Mouse (Mus musculus): ENCODE results near the gene Eps8. TPM values are rescaled to one million over a fixed set of nuclear protein-coding genes. Genes with fewer than 3 reads are reported as not detected.
"Not testable (repeated sequence)": the region's sequence is repeated elsewhere in the genome, so short reads cannot be mapped to it uniquely, and the experiment has no call there.

Eps8 gene
- polyA plus RNA-seq, 1 experiment, result 51.9 TPM

DNA sequence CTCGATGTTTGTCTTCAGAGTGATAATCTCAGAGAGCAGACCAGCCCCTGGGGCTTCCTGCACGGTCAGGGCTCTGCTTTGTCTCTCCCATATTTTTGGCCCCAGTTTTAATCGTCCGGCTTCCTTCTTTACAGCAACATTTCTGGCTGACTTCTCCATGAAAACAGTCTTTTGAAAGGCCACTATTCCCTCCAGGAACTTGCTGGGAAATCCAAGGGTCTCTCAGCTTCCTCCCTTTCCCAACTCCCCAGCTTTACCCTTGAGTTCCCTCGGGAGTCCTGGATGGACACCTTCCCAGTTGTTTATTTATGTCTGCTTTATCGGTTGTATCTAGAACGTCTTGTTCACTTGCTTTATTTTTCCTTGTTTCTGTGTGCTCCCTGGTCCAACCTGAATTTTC lies 197.5 kb downstream of the Eps8 start:
- H3K4me1 ChIP-seq (ENCODE audit: control insufficient read depth, insufficient read depth, low read length), result peaks cover 4% of the 10 kb centered on the region; the same call in 1 of the 2 replicates
- no peak overlapping the region for H3K4me3 ChIP-seq (ENCODE audit: insufficient read depth, low read depth, low read length)
- no peak for TF ChIP-seq CTCF (conservative IDR thresholded peaks at IDR 0.05; ENCODE audit: insufficient read depth, insufficient read length, low read depth, low read length)
- TF ChIP-seq POLR2A (IDR thresholded peaks at IDR 0.05; ENCODE audit: low read depth, low read length), result no peak
- H3K27me3 ChIP-seq (replicated peaks; ENCODE audit: control insufficient read depth, insufficient read depth, low read length), result no peaks in the 10 kb centered on the region
- no peak overlapping the region for H3K27ac ChIP-seq (ENCODE audit: insufficient read depth, low read depth, low read length)
- 34% methylated on average over 7 of the region's 7 CpGs for WGBS
- H3K36me3 ChIP-seq (ENCODE audit: control insufficient read depth, insufficient read depth, low read length), result no peaks in the 10 kb centered on the region
- no peak for DNase-seq

DNA sequence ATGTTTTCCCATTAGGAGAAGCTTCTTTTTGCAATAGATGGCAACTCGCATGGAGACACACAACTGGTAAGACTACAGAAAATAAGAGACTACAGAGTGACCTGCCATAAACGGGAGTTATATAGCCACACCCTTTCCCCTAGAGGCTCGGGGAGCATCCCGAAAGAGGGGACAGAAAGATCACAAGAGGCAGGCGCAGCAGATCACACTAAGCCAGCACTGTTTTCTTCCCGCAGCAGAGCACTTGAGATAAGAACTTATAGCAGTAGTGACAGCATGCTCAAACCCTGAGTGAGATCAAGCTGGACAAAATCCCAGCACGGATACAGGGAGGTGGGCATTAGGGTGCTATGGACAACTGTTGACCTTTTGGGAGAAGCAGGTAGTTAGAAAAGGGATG lies 198.6 kb downstream of the Eps8 start:
- WGBS, result 59% methylated on average over 7 of the region's 7 CpGs
- Histone ChIP-seq H3K4me3 (ENCODE audit: insufficient read depth, low read depth, low read length) (no peak overlapping the region), H3K4me1 (ENCODE audit: control insufficient read depth, insufficient read depth, low read length) (peaks cover 4% of the 10 kb centered on the region; the same call in 1 of the 2 replicates), H3K27ac (ENCODE audit: insufficient read depth, low read depth, low read length) (no peak overlapping the region), H3K36me3 (ENCODE audit: control insufficient read depth, insufficient read depth, low read length) (no peaks in the 10 kb centered on the region), H3K27me3 (replicated peaks; ENCODE audit: control insufficient read depth, insufficient read depth, low read length) (no peaks in the 10 kb centered on the region)
- TF ChIP-seq POLR2A (IDR thresholded peaks at IDR 0.05; ENCODE audit: low read depth, low read length), result no peak
- no peak for TF ChIP-seq CTCF (conservative IDR thresholded peaks at IDR 0.05; ENCODE audit: insufficient read depth, insufficient read length, low read depth, low read length)
- no peak for DNase-seq

DNA sequence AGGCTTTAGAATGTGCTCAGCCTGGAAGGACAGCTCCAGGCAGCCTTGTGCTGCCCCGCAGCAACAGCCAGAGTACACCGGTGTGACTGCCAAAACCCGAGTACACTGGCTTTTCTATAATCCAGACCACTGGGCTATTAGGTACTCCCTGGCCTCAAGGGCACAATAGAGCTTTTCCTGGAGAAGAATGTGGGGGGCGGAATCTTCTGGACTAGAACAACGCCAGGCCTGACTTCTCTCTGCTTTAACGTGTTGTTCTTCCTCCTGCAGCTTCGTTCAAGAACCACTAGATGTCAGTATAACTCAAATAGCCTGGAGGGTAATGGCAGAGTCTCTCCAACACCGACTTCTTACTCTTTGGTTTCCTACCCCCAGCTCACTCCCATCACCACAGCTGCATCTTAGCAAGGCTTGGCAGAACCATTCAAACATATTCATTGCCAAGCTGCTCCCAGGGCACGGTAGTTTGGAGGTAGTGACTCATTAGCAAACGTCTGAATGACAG lies 199.1 kb downstream of the Eps8 start:
- peak; percentile 62 for DNase-seq
- Histone ChIP-seq H3K4me1 (ENCODE audit: control insufficient read depth, insufficient read depth, low read length) (peaks cover 4% of the 10 kb centered on the region; the same call in 1 of the 2 replicates), H3K4me3 (ENCODE audit: insufficient read depth, low read depth, low read length) (no peak overlapping the region), H3K27ac (ENCODE audit: insufficient read depth, low read depth, low read length) (no peak overlapping the region), H3K27me3 (replicated peaks; ENCODE audit: control insufficient read depth, insufficient read depth, low read length) (no peaks in the 10 kb centered on the region), H3K36me3 (ENCODE audit: control insufficient read depth, insufficient read depth, low read length) (no peaks in the 10 kb centered on the region)
- TF ChIP-seq CTCF (conservative IDR thresholded peaks at IDR 0.05; ENCODE audit: insufficient read depth, insufficient read length, low read depth, low read length) (peak; percentile 68), POLR2A (IDR thresholded peaks at IDR 0.05; ENCODE audit: low read depth, low read length) (no peak)
- 12% methylated on average over 10 of the region's 10 CpGs for whole genome bisulfite sequencing

DNA sequence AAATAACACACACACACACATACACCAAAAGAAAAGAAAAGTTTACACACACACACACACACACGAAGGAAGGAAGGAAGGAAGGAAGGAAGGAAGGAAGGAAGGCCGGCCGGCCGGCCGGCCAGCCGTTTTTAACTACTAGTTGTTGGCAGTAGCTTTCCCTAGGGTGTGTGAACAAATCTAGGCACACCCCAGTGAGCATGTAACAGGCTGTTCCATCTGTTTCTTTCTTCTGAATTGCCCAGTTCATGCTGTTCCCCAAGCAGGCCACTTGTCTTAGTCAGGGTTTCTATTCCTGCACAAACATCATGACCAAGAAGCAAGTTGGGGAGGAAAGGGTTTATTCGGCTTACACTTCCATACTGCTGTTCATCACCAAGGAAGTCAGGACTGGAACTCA lies 208.6 kb downstream of the Eps8 start:
- not testable (repeated sequence) for H3K4me3 ChIP-seq (ENCODE audit: insufficient read depth, low read depth, low read length); H3K27me3 ChIP-seq (replicated peaks; ENCODE audit: control insufficient read depth, insufficient read depth, low read length); H3K36me3 ChIP-seq (ENCODE audit: control insufficient read depth, insufficient read depth, low read length); H3K4me1 ChIP-seq (ENCODE audit: control insufficient read depth, insufficient read depth, low read length); DNase-seq; H3K27ac ChIP-seq (ENCODE audit: insufficient read depth, low read depth, low read length)
- WGBS, result 78% methylated on average over 7 of the region's 7 CpGs

DNA sequence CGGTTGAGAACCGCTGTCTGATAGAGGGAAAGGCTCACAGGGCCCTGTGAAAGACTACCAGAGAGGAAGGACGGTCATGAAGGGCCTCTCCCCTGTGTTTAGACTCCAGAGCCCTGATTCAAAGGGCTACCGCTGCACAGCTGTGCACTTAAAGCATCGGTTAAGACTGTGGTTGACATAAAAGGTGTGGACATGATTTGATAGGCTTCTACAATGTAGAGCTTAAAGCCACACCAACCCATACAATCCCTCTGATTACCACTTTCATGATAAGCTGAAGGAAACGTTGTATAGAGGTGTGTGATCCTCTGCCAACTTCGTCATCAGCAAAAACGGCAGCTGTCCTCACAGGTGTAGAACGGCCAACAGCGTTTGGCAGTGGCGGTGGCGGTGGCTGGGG lies 211.6 kb downstream of the Eps8 start:
- H3K27ac ChIP-seq (ENCODE audit: insufficient read depth, low read depth, low read length), result no peak overlapping the region
- 89% methylated on average over 12 of the region's 12 CpGs for WGBS
- DNase-seq, result no peak
- TF ChIP-seq POLR2A (IDR thresholded peaks at IDR 0.05; ENCODE audit: low read depth, low read length), result no peak
- no peak for TF ChIP-seq CTCF (conservative IDR thresholded peaks at IDR 0.05; ENCODE audit: insufficient read depth, insufficient read length, low read depth, low read length)
- no peak overlapping the region for H3K4me3 ChIP-seq (ENCODE audit: insufficient read depth, low read depth, low read length)
- H3K27me3 ChIP-seq (replicated peaks; ENCODE audit: control insufficient read depth, insufficient read depth, low read length), result no peaks in the 10 kb centered on the region
- H3K36me3 ChIP-seq (ENCODE audit: control insufficient read depth, insufficient read depth, low read length), result no peaks in the 10 kb centered on the region
- no peaks in the 10 kb centered on the region for H3K4me1 ChIP-seq (ENCODE audit: control insufficient read depth, insufficient read depth, low read length)

DNA sequence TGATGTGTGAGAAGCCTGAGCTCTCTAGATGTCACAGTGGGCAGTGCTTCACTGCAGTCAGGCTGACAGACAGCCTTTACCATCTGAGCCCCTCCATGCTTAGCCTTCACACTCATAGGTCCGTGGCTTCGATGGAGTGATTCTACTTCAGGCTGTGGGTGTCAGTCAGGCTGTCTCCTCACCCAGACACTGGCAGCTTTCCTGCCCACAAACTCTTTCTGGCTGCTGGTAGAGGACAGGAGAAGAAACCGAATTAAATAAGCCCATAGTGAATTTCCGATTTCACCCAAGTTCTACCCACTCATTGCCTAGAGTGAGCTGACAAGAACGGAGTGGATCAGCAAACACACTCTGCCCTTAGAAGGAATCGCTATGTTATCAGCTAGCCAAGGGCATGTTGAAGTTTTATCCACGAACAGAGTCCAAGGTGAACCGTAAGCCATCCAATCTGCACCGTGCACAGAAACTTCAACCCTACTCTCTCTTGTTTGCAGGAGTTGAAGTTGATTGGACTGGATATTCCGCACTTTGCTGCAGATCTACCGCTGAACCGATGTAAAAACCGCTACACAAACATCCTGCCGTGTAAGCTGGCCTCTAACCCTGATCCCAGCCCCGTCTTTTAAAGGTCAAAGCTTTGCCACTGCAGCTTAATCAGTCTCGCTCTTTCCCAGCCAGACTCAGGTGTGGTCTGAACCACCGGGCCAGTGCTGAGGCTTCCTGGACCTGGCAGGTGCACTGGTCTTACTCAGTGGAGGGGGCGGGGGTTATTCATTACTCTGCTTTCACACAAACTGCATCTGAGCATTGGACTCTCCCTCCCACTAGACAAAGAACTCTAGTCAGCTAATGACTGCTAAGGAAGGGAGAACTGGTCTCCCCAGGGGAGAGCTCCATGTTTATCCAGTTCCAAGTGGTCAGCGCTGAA lies 213.9 kb downstream of the Eps8 start:
- no peak for DNase-seq
- 57% methylated on average over 19 of the region's 19 CpGs for WGBS
- Histone ChIP-seq H3K27ac (ENCODE audit: insufficient read depth, low read depth, low read length) (no peak overlapping the region), H3K27me3 (replicated peaks; ENCODE audit: control insufficient read depth, insufficient read depth, low read length) (no peaks in the 10 kb centered on the region), H3K4me1 (ENCODE audit: control insufficient read depth, insufficient read depth, low read length) (no peaks in the 10 kb centered on the region), H3K4me3 (ENCODE audit: insufficient read depth, low read depth, low read length) (no peak overlapping the region), H3K36me3 (ENCODE audit: control insufficient read depth, insufficient read depth, low read length) (no peaks in the 10 kb centered on the region)
- TF ChIP-seq CTCF (conservative IDR thresholded peaks at IDR 0.05; ENCODE audit: insufficient read depth, insufficient read length, low read depth, low read length), result no peak
- no peak for TF ChIP-seq POLR2A (IDR thresholded peaks at IDR 0.05; ENCODE audit: low read depth, low read length)

DNA sequence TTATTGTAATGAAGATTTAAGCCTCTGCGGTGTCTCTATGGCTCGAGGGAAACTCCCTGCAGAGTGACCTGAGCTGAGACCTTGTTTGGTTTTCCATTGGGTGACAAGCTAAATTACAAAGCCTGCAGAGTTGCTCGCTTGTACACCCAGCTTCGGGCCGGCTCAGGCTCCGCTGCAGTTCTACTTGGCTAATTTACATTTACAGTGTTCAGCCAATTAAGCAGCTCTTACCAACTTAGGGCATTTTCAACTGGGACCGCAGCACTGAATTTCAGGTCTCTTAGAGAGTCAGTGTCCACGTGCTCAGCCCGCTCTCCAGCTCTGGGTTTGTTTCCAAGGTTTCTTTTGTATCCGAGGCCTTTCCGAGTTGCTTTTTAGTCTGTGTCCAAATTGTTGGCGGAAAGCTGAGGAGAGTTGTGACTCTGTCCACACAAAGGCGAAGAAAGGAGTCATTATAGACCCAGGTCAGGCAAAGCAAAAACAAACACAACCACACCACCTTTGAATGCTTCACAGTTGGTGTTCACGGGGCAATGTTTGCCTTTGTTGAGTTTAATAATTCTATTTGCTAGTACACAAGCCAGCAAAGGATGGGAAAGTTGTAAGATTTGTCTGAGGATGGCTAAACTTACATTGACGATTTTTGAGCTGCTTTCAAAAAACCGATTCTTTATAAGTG lies 216.6 kb downstream of the Eps8 start:
- no peaks in the 10 kb centered on the region for H3K4me1 ChIP-seq (ENCODE audit: control insufficient read depth, insufficient read depth, low read length)
- DNase-seq, result peak; percentile 31
- WGBS, result 45% methylated on average over 16 of the region's 16 CpGs
- H3K4me3 ChIP-seq (ENCODE audit: insufficient read depth, low read depth, low read length), result no peak overlapping the region
- no peaks in the 10 kb centered on the region for H3K36me3 ChIP-seq (ENCODE audit: control insufficient read depth, insufficient read depth, low read length)
- no peak overlapping the region for H3K27ac ChIP-seq (ENCODE audit: insufficient read depth, low read depth, low read length)
- no peaks in the 10 kb centered on the region for H3K27me3 ChIP-seq (replicated peaks; ENCODE audit: control insufficient read depth, insufficient read depth, low read length)
- TF ChIP-seq POLR2A (IDR thresholded peaks at IDR 0.05; ENCODE audit: low read depth, low read length) (no peak), CTCF (conservative IDR thresholded peaks at IDR 0.05; ENCODE audit: insufficient read depth, insufficient read length, low read depth, low read length) (no peak)
